Comparison of ENCODE assay signal across 8 mouse cellular contexts in genomic region chr2:60802191-60802590, GRCm38 (mm10).
A peak's percentile ranks its signal among the peaks of the same experiment; 100 is the strongest.
DNase-seq lines count a peak whose midpoint lies in the region; ATAC-seq lines count a peak whose summit lies in the region.

No protein-coding gene starts in this region.

- peaks cover 63% of the 10 kb centered on the region for H3K27me3 ChIP-seq in forebrain, embryonic 16.5 days (replicated peaks; ENCODE audit: control insufficient read depth, insufficient read depth, low read length)
- H3K27me3 ChIP-seq in liver, embryonic 12.5 days (replicated peaks) = no peaks in the 10 kb centered on the region

- peak; percentile 66 for DNase-seq in gastrocnemius, adult 18-20 months (ENCODE audit: low spot score)
- no peak for DNase-seq in gastrocnemius, postnatal 36 days
- DNase-seq in testis, postnatal 10 days (ENCODE audit: low spot score) = peak; percentile 62
- no peak for DNase-seq in testis, postnatal 14 days (ENCODE audit: low spot score)
- peak; percentile 32 for DNase-seq in right cerebral cortex, postnatal 14 days
- no peak for DNase-seq in spleen, adult 12 weeks (ENCODE audit: low spot score)

- H3K27ac ChIP-seq in forebrain, embryonic 16.5 days (ENCODE audit: low read length) = no peak overlapping the region
- 0 out of 2 replicates have a peak overlapping the region, but pooled peaks have one; percentile 3 for H3K27ac ChIP-seq in liver, embryonic 12.5 days

- ATAC-seq in forebrain, embryonic 16.5 days = peak; percentile 52
- ATAC-seq in liver, embryonic 12.5 days = no peak

- H3K4me1 ChIP-seq in forebrain, embryonic 16.5 days (replicated peaks; ENCODE audit: control insufficient read depth, insufficient read depth, low read length) = peaks cover 20% of the 10 kb centered on the region
- H3K4me1 ChIP-seq in liver, embryonic 12.5 days = peaks cover 27% of the 10 kb centered on the region; the same call in 1 of the 2 replicates

- no peak overlapping the region for H3K4me3 ChIP-seq in forebrain, embryonic 16.5 days (replicated peaks; ENCODE audit: low read length)
- H3K4me3 ChIP-seq in liver, embryonic 12.5 days = no peak overlapping the region

- H3K9ac ChIP-seq in forebrain, embryonic 16.5 days (replicated peaks; ENCODE audit: low read depth, low read length) = no peak overlapping the region
- no peak overlapping the region for H3K9ac ChIP-seq in liver, embryonic 12.5 days

- intact Hi-C loops in gastrocnemius, postnatal 36 days (cut with DNase I) = loop anchor here (2.0 to 5.0 kb wide), 5 partner anchors 71 to 650 kb away; partner anchors contain the start of gene Rbms1

- H3K36me3 ChIP-seq in forebrain, embryonic 16.5 days (ENCODE audit: control insufficient read depth, insufficient read depth) = no peaks in the 10 kb centered on the region
- peaks cover 3% of the 10 kb centered on the region for H3K36me3 ChIP-seq in liver, embryonic 12.5 days

- peak overlapping the region; percentile 14; the same call in 1 of the 2 replicates for H3K4me2 ChIP-seq in forebrain, embryonic 16.5 days (ENCODE audit: low read length)
- H3K4me2 ChIP-seq in liver, embryonic 12.5 days = no peak overlapping the region

- 10% methylated on average over 4 of the region's 4 CpGs for WGBS in forebrain, embryonic 16.5 days
- 45% methylated on average over 4 of the region's 4 CpGs for WGBS in liver, embryonic 12.5 days (ENCODE audit: insufficient replicate concordance)

- no peaks in the 10 kb centered on the region for H3K9me3 ChIP-seq in forebrain, embryonic 16.5 days (ENCODE audit: control insufficient read depth, low read length)
- no peaks in the 10 kb centered on the region for H3K9me3 ChIP-seq in liver, embryonic 12.5 days (replicated peaks)

Comparison
In these comparisons a context has a peak if more than half of its experiments do, and no peak if none do; other contexts are left out.
1. DNase-seq: peak in gastrocnemius, adult 18-20 months (single experiment), testis, postnatal 10 days (single experiment) and right cerebral cortex, postnatal 14 days (single experiment); none in gastrocnemius, postnatal 36 days (0 of 2), testis, postnatal 14 days (single experiment) and spleen, adult 12 weeks (single experiment).